Mouse (Mus musculus) heart, postnatal 14 days (tissue): Measurements from ENCODE around the gene Acsl3. TPM values are rescaled to one million over a fixed set of nuclear protein-coding genes. Genes with fewer than 3 reads are reported as not detected.

Source experiments
- DNase-seq, 2 experiments: peaks; one replicate each; pipeline ENCODE4 v3.0.0; 2021 to 2022
- intact Hi-C: fragments of 180-260 bp; cut with DNase I; formaldehyde crosslinking; loops from one replicate; pipeline ENCODE4 v1.15.1; 2025
- total RNA-seq, 2 experiments: library from RNA; stranded (reverse); gene quantifications; 2 replicates each; pipeline ENCODE4 v1.2.3; 2021

Gene Acsl3
- total RNA-seq, 2 experiments from 2014 or later: 6.4 to 7.6 TPM

DNA sequence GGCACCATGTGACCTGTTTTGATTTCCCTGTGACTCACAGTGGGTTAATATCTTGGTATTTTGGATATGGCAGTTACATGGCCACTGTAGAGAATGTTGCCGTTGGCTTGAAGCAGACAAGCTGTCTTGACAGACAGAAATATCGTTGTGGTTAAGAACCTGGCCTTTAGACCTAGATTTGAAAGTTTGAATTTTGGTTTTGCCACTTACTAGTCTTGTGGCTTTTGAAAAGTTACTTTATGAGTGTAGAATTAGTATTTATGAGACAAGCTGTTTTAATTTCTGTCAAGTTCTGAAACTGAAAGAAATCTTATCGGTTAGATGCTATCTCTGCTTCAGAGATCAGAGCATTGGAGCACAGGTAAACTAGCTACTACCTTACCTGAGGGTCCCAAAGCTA is 24.7 kb downstream of the Acsl3 start:
- intact Hi-C loops: no loop called here
- no peak for DNase-seq

DNA sequence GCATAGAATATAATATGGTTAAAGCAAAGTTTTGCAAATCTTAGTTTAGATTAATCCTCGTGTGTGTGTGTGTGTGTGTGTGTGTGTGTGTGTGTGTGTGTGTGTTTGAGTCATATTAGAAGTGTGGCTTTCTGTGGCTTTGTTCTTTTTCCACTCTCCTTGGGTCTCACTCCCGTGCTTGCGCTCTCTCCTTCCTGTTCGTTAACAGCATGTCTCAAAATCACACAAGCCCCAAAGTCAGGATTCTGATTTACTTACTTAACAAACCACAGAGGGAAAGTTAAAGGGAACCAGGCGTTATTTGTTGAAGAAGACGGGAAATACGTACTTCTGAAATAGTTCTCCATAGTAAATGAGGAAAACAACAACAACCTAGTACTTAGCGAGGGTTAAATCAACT is 26.5 kb downstream of the Acsl3 start:
- intact Hi-C loops: no loop called here
- DNase-seq: no peak

DNA sequence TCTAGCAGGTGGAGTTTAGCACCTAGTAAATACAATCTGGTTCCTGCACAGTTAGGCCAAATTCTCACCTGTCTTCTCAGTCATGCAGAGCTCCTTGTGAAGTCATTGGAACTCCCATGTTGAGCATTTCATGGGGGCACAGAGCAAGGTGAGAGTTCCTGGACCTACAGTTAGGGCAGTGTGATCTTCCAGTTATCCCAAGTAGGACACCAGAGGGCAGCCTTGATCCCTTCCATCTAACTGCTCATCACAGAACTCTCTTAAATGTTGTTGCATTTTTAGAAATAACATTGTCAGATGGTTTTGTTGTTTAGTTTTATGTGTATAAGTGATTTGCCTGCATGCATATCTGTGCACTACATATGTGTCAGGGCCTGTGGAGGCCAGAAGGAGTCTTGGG is 29.2 kb downstream of the Acsl3 start:
- intact Hi-C loops: loop anchor here (5.0 kb wide), 1 partner anchor 150 kb away; no protein-coding TSS in a partner anchor

DNA sequence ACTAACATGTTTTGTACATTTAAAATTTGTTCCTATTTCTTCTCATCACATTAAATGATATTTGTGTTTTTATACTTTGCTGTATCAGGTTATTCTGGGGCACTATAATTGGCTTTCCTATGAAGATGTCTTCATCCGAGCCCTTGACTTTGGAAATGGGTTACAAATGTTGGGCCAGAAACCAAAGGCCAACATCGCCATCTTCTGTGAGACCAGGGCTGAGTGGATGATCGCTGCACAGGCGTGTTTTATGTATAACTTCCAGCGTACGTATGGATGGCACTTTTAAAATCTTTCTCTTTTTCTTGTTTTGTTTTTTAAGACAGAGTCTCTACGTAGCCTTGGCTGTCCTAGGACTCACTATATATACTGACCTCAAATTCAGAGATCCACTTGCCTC is 30.5 kb downstream of the Acsl3 start:
- no peak for DNase-seq
- intact Hi-C loops: loop anchor here (5.0 kb wide), 1 partner anchor 151 kb away; no protein-coding TSS in a partner anchor

More for the DNA sequence above, 29.2 kb downstream of the Acsl3 start:
- DNase-seq: peak; percentile 27 to 39

DNA sequence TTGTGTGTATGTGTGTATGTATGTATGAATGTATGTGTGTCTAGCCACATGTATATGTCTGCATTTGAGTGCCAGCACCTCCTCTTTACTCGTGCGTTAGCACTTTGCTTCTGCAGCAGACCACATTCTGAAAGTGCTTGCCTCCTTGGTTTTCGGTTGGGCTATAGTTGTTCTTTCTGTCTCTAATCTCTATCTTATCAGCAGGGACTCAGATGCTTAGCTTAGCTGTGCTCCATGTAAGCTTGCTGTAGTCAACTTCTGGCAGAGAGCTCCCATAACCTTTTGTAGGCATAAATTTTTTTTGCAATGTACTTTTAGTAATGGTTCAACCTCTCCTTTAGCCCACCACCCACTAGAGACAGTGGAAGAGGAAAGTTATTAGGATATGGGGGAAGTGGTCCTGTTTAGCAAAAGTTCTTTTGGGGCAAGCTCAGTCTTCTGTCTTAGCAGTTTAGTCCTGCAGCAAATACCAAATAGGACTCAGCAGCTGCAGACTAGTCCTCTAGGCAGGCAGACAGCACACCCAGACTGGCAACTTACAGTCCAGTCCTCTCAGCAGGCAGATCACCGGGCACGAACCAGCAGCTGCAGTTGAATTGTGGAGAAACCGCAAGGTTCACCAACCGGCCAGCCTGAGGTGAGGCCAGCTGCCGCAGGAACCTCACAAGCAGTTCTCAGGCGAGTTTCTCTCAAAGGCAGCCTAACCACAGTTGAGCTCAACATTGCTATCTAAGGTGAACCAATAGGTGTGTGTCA is 37.1 kb downstream of the Acsl3 start:
- intact Hi-C loops: no loop called here
- no peak for DNase-seq

DNA sequence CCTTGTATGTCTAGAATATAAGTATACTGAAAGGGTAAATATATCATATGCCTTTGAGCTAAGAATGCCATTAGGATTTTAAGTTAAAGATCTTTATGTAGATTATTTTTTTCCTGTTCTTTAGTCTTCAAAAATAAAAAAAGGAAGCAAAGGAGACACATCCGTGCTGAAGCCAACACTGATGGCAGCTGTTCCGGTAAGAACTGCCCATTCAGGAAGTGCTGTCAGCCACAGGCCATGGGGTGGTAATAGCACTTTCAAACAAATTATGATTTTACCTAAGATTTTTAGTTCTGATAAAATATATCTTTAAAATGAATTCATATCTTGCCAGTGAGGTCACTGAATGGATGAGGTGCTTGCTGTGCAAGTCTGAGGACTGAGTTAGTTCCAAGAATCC is 38.7 kb downstream of the Acsl3 start:
- intact Hi-C loops: no loop called here
- DNase-seq: no peak

DNA sequence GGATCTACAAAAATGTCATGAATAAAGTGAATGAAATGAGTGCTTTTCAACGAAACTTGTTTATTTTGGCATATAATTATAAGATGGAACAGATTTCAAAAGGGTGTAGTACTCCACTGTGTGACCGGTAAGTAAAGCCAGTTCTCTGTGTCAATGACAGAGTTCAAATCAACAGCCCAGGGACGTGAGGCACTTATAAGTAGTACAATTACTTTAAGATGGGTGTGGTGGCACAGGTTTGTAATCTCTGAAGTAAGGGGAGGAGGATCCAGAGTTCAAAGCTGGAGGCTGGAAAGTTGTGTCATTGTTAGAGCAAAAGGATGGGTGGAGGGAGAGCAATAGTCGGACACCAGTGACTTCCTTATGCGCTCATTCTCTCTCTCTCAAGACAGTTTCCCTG is 39.3 kb downstream of the Acsl3 start:
- intact Hi-C loops: no loop called here
- DNase-seq: no peak

DNA sequence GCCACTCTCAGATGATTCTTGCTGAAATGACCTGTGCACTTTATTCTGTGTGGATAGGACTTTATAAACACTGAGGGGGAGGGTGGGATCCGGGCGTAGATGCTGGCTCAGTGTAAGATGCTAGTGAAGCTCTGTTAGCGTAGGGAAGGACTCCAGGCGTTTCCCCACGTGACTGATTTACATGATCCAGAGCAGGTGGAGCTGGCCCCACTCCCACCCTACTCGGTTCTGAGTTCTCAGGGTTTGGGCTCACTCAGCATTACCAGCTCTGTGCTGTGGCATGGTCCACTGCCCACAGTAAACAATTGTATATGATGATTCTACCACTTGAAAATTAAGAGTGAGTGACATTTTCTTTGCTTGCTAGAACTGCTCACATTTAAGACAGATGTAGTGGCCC is 40.5 kb downstream of the Acsl3 start:
- intact Hi-C loops: no loop called here
- no peak for DNase-seq

DNA sequence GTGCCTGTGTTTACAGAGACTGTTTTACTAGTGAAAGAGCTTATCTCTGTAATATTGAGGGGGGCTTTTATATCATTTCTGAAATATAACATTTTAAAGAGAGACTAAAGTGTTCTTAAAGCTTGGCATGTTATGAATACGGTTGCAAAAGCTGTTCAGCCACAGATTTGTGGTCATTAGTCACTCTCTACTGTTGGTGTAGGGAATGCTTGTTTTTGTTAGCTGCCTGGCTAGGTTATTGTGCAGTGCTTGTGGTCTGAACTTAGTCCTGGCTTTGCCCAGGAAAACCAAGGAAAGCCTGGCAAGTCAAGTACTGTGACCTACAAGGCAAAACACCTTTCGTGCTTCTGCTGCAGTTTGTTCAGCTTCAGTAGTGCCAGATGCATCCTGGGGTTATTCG is 44.1 kb downstream of the Acsl3 start:
- intact Hi-C loops: no loop called here
- no peak for DNase-seq

DNA sequence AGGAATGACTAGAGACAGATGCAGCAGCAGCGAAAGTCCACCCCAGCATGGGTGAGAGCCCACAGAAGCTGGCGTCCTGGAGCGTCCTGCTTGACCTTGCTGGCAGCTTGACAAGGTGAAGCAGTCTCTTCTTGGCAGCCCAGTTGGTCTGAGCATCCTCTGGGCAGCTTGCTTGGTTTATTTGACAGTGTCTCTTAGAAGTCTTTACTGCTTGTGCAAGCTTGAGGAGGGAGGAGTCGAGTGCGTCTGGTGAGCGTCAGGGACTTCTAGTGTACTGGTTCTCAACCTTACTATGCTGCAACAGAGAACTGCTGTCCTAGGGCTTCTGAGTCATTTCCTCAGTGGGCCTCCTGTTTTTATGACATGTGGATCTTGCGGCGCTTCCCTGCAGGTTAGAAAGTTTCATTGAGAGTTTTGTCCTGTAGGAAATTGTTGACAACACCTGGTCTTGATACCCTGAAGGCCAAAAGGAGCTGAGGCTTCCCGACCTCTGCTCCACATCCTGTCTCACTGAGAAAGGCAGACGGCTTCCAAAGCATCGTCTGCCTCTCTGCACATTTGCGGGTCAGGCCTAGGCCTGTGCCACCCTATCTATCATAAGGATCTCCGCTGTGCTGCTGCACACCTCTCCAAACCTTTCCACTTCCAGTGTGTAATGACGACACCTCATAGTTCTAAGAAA is 44.8 kb downstream of the Acsl3 start:
- no peak for DNase-seq
- intact Hi-C loops: no loop called here

DNA sequence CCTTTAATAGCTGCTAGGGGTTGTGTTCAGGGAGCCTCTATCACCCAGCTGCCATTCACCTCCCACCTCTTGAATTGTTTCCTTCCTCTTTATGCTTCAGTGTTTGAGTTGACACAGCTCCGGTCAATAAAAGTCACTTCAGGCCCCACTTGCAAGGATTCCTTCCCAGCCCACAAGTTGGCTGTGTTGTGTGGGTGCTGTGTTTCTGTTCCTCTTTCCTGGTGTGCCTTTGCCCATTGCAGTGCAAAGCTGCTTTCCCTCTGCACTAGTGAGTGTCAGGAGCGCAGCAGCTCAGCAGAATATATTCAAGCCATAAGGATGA is 45.3 kb downstream of the Acsl3 start:
- intact Hi-C loops: no loop called here
- no peak for DNase-seq

DNA sequence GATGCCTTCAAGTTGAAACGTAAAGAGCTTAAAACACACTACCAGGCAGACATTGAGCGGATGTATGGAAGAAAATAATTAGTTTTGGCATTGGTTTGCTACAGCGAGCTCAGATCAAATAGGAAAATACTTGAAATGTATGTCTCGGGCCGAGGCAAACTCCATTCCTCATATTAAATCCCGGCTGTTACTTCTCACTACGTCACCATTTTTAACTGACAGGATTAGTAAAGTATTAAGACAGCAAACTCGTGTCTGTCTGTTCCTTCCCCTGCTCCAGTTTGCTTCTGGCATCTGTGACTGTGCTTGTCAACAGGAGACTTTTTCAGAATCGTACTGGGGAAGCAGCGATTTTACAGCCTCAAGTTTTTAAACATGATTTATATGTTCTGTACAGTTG is 48.7 kb downstream of the Acsl3 start:
- DNase-seq: no peak
- intact Hi-C loops: no loop called here

DNA sequence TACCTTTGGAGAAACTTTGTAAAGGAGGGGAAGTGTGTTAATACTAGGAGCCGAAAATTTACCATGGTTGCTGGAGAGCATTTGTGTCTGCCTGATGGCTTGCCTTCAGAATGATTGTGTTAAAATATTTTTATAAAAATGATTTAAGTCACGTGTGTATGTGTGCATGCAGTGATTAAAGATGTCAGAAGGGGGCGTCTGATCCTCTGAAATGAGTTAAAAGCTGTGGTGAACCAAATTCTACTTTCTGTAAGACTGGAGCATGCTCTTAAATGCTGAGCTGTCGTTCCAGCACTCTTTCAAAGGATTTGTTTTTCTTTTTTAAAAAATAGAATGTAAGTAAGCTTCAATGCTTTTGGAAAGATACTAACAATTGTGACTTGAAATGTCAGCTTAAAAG is 49.7 kb downstream of the Acsl3 start:
- no peak for DNase-seq
- intact Hi-C loops: no loop called here

DNA sequence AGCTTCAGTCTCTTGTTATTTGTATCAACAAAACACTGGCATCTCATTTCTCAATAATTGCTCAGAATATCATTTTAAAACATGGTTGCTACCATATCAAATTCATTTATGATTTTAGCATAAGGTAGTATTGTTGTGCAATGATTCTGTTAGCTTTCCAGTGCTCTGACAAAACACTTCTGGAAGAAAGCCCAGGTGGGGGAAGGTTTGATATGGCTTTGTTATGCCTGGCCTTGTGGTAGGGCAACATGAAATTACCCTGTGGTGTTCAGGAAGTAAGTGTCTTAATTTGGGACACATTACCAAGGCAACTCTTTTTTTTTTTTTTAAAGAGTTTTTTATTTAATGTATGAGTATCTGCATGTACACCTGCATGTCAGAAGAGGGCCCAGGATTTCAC is 52.4 kb downstream of the Acsl3 start:
- DNase-seq: no peak
- intact Hi-C loops: no loop called here

DNA sequence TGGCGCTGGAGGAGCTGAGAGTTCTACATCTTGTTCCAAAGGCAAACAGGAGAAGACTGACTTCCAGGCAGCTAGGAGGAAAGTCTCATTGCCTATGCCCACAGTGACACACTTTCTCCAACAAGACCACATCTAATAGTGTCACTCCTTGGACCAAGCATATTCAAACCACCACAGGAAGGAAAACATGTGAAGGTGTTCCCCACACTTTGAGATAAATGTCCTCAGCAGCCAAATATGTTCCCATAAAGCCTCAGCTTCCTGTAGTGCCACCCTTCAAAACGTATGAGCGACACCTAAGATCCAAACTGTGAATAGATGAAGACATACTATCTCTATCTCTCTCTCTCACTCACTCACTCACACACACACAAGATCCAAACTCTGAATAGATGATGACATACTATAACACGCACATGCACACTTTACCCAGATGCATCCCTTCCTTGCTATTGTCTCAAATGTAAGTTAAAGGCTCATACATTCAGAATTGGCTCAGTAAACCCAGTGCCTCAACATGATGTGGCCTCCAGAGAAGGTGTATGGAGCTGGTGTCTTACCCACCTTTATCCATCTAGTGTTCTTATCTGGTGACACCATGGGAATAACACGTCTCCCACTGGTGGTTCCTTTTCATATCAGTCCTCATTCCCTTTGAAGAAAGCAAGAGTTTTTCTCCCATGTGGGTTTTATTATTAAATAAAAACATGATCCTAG is 53.1 kb downstream of the Acsl3 start:
- intact Hi-C loops: no loop called here
- no peak for DNase-seq

DNA sequence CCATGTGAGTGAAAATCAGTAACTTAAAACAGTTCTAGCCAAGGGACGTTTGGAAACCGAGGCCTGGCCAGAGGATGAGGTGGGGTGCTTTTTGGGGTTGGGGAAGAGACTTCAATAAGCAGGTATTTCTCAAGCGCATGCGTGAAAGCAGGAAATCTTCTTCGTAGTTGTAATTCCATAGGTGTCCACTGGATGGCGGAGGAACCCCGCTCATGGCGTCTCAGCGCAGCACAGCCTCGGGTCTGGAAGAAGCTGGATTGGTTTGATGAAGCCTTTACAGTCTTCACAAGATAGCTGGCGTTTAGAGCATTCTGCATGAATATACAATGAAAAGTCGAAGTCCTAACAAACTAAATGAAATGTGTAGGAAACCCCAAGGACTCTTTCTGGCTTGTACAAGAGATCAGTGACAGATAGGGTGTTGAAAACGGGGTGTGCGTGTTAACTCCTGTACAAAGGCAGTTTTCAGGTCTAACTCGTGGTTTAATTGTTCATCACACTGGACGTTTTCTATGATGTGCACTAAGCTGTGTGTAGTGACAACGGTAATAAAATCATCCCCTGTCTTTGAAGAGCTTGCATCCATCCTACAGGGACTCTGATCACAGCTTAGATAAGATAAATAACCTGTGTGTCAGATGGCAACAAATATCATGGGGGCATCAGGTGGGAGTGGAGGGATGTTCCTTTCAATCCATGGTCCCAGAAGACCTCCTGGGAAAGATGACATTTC is 67.0 kb downstream of the Acsl3 start:
- intact Hi-C loops: loop anchor here (2.0 to 5.0 kb wide), 5 partner anchors 122 to 958 kb away; partner anchors contain the start of gene Scg2
- peak; percentile 81 to 89 for DNase-seq

DNA sequence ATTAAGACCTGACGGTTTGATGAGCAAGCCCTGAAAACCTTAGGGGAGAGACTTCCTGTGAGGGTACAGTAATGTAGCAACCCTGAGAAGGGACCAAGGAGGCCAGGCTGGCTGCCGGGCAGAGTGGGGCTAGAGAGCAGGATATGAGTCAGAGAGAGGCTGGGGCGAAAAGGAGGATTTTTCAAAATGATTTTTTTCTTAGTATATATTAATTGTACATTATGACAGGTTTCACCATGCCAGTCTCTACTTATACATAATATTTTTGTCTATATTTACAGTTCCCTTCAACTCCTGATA is 67.5 kb downstream of the Acsl3 start:
- no peak for DNase-seq
- intact Hi-C loops: loop anchor here (2.0 kb wide), 4 partner anchors 122 to 958 kb away; no protein-coding TSS in a partner anchor

DNA sequence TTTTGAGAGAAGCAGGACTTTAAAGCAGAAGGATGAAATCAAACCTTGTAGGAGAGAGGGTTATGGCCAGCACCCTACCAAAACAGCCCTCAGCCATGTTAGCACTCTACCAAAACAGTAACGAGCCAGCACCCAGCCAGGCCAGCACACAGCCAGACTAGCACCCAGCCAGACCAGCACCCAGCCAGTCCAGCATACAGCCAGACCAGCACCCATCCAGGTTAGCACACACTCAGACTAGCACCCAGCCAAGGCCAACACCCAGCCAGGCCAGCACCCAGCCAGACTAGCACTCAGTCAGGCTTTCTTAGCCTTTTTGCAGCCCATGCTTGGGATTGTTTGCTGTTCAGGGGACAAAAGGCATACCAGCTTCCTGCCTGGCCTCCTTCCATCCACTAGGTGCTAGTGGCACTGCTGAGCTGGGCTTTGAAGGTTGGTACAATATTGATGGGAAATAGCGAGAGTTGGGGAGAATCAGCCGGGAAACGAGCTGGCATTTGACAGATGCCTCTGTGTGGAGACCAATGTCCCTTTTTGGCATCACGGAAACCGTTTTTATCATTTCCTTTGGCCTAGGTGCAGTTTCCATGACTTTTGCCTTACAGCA is 68.1 kb downstream of the Acsl3 start:
- intact Hi-C loops: loop anchor here (2.0 kb wide), 4 partner anchors 121 to 957 kb away; no protein-coding TSS in a partner anchor
- no peak for DNase-seq

DNA sequence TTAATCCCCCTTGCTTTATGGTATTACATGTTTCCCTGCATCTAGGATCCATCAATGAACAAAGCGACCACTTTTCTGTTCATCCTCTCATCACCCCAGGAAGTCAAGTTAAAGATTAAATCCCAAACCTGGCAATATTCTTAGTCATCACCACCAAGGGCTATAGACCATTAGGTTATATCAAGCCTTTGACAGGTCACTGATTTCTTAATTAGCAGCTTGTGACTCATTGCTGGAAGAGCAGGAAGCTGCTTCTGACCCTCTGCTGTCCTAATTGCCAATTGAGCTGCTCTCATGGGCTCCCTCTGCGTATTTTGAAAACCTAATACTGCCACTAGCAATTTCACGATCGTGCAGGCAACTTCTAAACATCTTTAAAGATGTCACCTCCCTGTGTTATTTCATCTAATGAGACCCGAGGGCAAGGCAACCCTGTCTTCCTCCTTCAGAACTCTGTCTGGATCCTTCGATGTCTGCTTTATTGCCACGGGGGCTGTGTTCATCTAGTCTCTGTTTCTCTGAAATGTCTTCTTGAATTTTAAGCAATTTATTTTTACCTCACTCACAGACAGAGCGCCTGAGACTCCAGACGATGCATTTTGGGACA is 72.6 kb downstream of the Acsl3 start:
- no peak for DNase-seq
- intact Hi-C loops: no loop called here

DNA sequence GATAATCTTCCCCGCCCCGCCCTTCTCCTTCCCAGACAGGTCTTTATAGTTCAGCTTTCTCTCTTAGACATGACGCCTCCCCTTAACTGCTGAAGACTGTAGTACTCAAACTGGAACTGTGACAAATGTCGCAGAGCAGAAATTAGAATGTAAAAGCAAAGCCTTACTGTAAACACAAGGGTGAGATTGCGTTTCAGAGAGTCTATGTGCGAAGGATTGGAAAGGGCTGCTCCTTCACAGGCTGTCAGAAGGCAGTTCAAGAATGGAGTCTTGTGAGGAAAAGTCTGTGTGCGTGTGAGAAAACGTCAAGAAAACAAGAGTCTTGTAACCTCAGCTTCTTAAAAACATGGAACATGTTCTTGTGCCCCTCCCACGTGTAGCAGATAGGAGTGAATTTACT is 74.7 kb downstream of the Acsl3 start:
- intact Hi-C loops: no loop called here

More for the DNA sequence above, 74.7 kb downstream of the Acsl3 start:
- DNase-seq: no peak
